Mouse (Mus musculus): ENCODE measurements around the gene Kif6.

DNA sequence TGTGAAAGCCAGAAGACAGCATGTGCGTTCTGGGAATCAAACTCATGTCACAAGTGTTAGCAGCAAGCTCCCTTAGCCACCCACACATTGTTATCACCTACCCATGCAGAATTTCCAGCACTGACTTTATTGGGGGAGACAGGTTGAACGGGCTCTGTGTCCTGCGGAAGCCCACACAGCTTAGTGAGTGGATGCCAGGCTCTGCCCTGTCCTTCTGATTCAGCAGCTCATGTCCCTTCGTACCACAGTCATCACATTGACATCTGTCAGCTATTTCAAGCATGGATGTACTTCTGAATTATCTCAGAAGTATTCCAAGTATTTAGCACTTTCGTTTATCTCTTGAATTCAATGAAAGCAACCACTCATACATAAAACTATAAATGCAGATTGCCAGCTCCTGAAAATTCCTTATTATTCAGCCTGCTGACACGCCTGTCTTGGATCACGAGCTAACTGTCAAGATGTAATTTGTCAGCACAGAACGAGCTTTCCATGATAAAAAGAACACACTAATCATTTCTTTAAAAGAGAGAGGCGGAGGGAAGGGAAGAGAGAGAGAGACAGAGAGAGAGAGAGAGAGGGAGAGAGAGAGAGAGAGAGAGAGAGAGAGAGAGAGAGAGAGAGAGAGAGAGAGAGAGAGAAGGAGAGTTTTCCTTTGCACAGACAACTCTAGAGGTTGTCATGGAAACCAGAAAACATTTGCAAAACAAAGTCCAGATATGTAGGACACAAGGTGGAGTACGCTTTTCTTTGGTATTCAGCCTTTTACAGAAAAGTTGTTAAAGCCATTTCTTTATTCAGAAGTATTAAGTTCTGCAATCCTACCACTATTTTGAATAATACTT is 75.9 kb downstream of the Kif6 start:
- no peak for TF ChIP-seq CTCF (IDR thresholded peaks at IDR 0.05; ENCODE audit: extremely low read depth, insufficient read depth, insufficient read length, insufficient replicate concordance)
- no peak for TF ChIP-seq POLR2A (IDR thresholded peaks at IDR 0.05; ENCODE audit: low read depth, low read length)

Data from spleen, adult 2 months (tissue).